Mouse (Mus musculus) testis, adult 2 months (tissue): Measurements from ENCODE around the gene Ly6g6e. TPM values are rescaled to one million over a fixed set of nuclear protein-coding genes. Genes with fewer than 3 reads are reported as not detected.

Experiments
- H3K27ac ChIP-seq: fragments of 200-500 bp; 2 replicates; pipeline ENCODE4 v1.5.1; 2012; ENCODE audit warnings: low read depth, low read length; ENCODE audit not compliant: control insufficient read depth, insufficient read depth
- H3K27me3 ChIP-seq: fragments of 200-500 bp; 2 replicates; pipeline ENCODE4 v1.6.1; 2012; ENCODE audit warnings: mild to moderate bottlenecking, low read length, moderate library complexity; ENCODE audit not compliant: control insufficient read depth, insufficient read depth
- H3K36me3 ChIP-seq: fragments of 200-500 bp; 2 replicates; pipeline ENCODE4 v1.6.1; 2012; ENCODE audit warnings: mild to moderate bottlenecking, low read length; ENCODE audit not compliant: control insufficient read depth, insufficient read depth
- H3K4me1 ChIP-seq: fragments of 200-500 bp; 2 replicates; pipeline ENCODE4 v1.6.1; 2012; ENCODE audit warnings: low read length; ENCODE audit not compliant: control insufficient read depth, insufficient read depth
- H3K4me3 ChIP-seq: fragments of 200-500 bp; 2 replicates; pipeline ENCODE4 v1.5.1; 2012; ENCODE audit warnings: low read depth, mild to moderate bottlenecking, low read length, moderate library complexity, mixed read lengths; ENCODE audit not compliant: control insufficient read depth
- CTCF ChIP-seq: fragments of 200-500 bp; IDR thresholded peaks from 2 replicates; pipeline ENCODE4 v1.5.1; 2012; ENCODE audit warnings: low read depth, mild to moderate bottlenecking, inconsistent platforms, low read length, moderate library complexity; ENCODE audit not compliant: control insufficient read depth, insufficient read depth, insufficient replicate concordance
- POLR2A ChIP-seq: fragments of 200-500 bp; IDR thresholded peaks from 2 replicates; pipeline ENCODE4 v1.6.1; 2012; ENCODE audit warnings: low read depth, mild to moderate bottlenecking, inconsistent platforms, low read length, moderate library complexity; ENCODE audit not compliant: control insufficient read depth
- polyA plus RNA-seq: library from polyadenylated mRNA; depleted of rRNA; stranded (reverse); fragments of >200 nt; gene quantifications from 2 replicates; pipeline ENCODE4 v1.2.3, GENCODE M21; 2012

The Ly6g6e gene
- polyA plus RNA-seq, 1 experiment = 0.78 TPM

DNA sequence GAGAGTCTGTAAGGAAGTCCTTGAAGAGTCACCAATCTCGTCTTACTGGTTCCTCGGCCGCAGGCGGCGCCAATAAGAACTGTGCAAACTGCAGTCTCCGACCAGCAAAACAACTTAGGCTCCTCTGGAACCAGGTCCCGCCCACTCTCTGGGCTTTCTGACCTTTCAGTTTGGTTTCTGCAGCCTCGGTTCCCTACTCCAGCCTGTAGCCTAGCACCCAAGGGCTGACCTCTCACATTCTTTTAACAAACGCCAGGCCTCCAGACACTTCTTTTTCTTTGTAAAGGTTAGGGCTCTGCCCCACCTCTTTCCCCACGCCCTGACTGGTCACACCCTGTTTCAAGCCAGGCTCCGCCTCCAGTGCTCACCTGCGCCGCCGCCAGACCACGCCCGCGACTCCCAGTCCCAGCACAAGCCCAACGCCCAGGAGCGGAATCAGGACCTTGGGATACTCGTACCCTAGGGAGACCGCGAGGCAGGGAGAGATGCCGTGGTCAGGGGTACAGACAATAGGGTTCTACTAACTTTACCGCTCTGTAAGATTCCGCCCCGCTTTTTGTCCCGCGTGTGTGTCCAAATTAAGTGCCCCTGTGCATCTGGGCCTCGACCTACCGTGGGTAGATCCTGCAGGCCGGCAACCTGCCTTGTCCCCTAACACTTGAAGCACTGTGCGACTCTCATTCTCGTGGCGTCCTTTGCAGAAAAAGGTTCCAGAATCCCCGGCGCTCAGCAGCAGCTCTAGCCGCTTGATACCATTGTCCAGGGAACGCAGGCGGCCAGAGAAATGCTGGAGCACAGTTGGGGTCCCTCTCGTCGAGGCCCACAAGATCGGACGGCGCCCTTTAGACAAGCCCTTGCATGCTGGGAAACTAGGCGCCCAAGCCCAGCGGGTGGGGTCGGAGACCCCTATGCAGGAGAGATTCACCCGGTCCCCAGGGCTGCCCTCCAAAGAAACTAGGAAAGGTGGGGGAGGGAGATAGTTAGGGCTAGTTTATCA lies 11.5 kb upstream of the Ly6g6e start, which contains the start of gene Ly6g6c:
Gene Ly6g6c, plus strand, starts transcription at position 438 of the 997 bp plus-strand sequence.
- H3K36me3 ChIP-seq = no peaks in the 10 kb centered on the region
- TF ChIP-seq POLR2A = no peak
- no peak for TF ChIP-seq CTCF
- H3K4me3 ChIP-seq = peak within 1 kb of the TSS; percentile 84
- H3K27ac ChIP-seq = peak within 1 kb of the TSS; percentile 41; the same call in 1 of the 2 replicates
- H3K4me1 ChIP-seq = peaks cover 23% of the 10 kb centered on the region
- H3K27me3 ChIP-seq = peaks cover 7% of the 10 kb centered on the region; the same call in 1 of the 2 replicates

DNA sequence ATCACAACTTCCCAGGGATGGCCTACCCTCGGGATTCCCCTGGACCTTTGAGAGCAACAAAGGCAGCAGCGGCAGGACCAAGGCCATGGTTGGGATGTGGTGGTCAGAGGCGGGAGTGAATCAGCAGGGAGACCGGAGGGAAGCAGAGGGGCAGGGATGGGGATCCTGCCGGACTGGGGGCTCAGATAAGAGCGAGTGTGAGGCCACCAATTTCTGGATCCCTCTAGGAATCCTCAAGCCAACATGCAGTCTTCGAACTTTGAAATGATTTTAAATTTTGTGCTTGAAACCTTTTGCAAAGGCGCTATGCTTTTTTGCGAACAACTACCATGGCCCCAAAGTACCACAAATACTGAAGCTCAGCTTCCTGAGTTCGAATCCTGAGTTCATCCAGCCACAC lies 10.6 kb upstream of the Ly6g6e start, which contains the start of gene Mpig6b:
Gene Mpig6b, minus strand, starts transcription at position 101 of the 400 bp plus-strand sequence.
- no peak for TF ChIP-seq POLR2A
- TF ChIP-seq CTCF = no peak
- Histone ChIP-seq H3K4me3 (peak within 1 kb of the TSS; percentile 84), H3K27ac (no peak within 1 kb of the TSS), H3K4me1 (peaks cover 16% of the 10 kb centered on the region), H3K36me3 (no peaks in the 10 kb centered on the region), H3K27me3 (peaks cover 7% of the 10 kb centered on the region; the same call in 1 of the 2 replicates)

- peaks cover 13% of the 10 kb centered on the region for H3K4me1 ChIP-seq
- peaks cover 7% of the 10 kb centered on the region; the same call in 1 of the 2 replicates for H3K27me3 ChIP-seq
- H3K36me3 ChIP-seq = no peaks in the 10 kb centered on the region
- TF ChIP-seq POLR2A (no peak), CTCF (no peak)
- H3K4me3 ChIP-seq = peak overlapping the region; percentile 71
- H3K27ac ChIP-seq = no peak overlapping the region
Observed at GRCm38 (mm10) chr17:35068213-35068914, 8.3 kb upstream of the Ly6g6e start.

DNA sequence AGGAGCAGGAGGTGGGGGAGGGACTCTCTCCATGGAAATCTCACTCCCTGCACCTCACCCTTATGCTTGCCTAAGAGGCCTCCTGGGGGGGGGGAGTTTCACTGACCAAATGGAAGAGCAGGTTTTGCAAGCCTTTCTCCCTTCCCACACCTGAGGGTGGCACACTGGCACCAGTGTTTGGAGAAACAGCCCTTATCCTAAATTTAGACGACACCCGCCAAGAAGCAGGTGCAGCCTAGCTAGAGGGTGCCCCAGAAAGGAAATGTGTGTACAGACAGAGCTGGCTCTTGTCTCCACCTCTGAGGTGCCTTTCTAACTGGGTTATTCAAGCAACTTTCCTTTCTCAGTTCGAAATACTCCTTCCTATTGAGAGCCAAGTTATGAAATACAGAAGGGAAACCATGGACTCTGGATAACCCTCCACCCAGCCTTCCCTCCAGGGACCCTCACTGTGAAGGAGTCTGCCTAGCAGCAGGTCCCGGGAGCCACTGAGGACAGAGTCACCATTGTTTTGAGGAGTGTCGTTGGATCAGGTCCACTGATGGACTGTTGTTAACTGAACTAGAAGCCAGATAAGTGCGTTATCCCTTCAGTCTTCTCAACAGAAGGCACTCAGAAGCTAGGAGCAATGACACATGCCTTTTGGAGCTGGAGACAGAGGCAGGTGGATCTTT lies 6.0 kb upstream of the Ly6g6e start:
- H3K36me3 ChIP-seq = no peaks in the 10 kb centered on the region
- no peak overlapping the region for H3K4me3 ChIP-seq
- H3K4me1 ChIP-seq = peaks cover 2% of the 10 kb centered on the region
- H3K27ac ChIP-seq = no peak overlapping the region
- no peak for TF ChIP-seq POLR2A
- no peak for TF ChIP-seq CTCF
- H3K27me3 ChIP-seq = peaks cover 3% of the 10 kb centered on the region; the same call in 1 of the 2 replicates

GRCm38 (mm10) chr17:35071454-35071853 lies 5.2 kb upstream of the Ly6g6e start:
- Histone ChIP-seq H3K36me3 (no peaks in the 10 kb centered on the region), H3K27me3 (no peaks in the 10 kb centered on the region), H3K4me1 (peaks cover 2% of the 10 kb centered on the region), H3K4me3 (no peak overlapping the region), H3K27ac (no peak overlapping the region)
- no peak for TF ChIP-seq POLR2A
- no peak for TF ChIP-seq CTCF

DNA sequence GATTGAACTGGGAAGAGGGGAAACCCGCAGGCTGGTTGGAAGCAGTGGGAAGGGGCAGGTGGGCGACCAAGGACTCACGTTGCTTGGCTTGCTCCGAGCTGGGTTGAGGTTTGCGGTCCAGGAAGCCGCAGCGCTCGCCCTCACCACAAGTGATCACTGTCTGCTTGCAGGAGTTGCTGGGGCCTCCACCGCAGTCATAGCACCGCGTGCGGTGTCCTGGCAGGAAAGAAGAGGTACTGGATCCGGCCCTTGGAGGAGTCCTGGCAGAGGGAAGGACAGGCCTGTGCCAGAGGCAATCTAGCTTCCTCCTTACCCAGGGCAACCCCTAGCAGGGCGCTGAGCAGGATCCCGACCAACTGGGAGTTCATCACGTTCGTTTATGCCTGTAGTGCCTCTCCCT lies 2.6 kb upstream of the Ly6g6e start:
- H3K4me3 ChIP-seq = no peak overlapping the region
- no peaks in the 10 kb centered on the region for H3K27me3 ChIP-seq
- no peak for TF ChIP-seq CTCF
- TF ChIP-seq POLR2A = no peak
- H3K27ac ChIP-seq = no peak overlapping the region
- peaks cover 2% of the 10 kb centered on the region for H3K4me1 ChIP-seq
- no peaks in the 10 kb centered on the region for H3K36me3 ChIP-seq

DNA sequence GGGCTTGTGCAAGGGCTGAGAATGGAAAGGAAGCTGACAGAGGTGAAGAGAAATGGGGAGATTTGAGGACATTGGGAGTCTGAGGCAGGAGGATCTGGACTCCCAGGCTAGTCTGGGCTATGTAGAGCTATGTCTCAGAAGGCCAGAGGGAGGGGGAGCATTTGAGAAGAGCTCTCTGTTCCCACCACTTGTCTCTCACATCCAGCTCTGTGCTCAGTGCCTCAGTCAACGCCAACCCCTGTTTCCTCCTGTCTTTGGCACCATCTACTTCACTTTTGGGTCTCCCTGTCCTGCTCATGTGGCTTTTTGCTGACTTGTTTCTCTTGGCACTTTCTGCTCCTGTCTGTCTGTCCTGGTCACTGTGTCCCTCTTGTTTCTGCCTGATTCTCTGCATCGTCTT lies 583 bp downstream of the Ly6g6e start:
- TF ChIP-seq POLR2A (no peak), CTCF (no peak)
- H3K27me3 ChIP-seq = no peaks in the 10 kb centered on the region
- H3K27ac ChIP-seq = no peak overlapping the region
- peaks cover 4% of the 10 kb centered on the region for H3K4me1 ChIP-seq
- no peak overlapping the region for H3K4me3 ChIP-seq
- no peaks in the 10 kb centered on the region for H3K36me3 ChIP-seq
